Mouse (Mus musculus): ENCODE measurements at regions not wholly inside any gene's neighbourhood (a gene's known extent, or its start where the extent isn't known, plus 50 kb on each side); places are given as distances from the start of the nearest gene placed in this dataset.

- TF ChIP-seq CTCF (IDR thresholded peaks at IDR 0.05; ENCODE audit: borderline replicate concordance, insufficient read depth, low read depth, low read length) (no peak), POLR2A (IDR thresholded peaks at IDR 0.05; ENCODE audit: borderline replicate concordance, insufficient read depth, low read length) (no peak)
Measured at GRCm38 (mm10) chr9:113435921-113436320, 272.1 kb downstream of the Pdcd6ip start.
